20 mouse cellular contexts compared by ENCODE assay signal in genomic region chr12:44397782-44398181, GRCm38 (mm10).
DNase-seq lines count a peak whose midpoint lies in the region; ATAC-seq and TF ChIP-seq lines count a peak whose summit lies in the region.
"Had no signal": no experiment of that assay in that cellular context is flagged by ENCODE, and none has a peak within 500 bp of the region (broad histone marks: within the 10 kb centered on the region; RNA-seq: fewer than 3 reads in every experiment).

No protein-coding gene starts in this region.

- peak overlapping the region; percentile 44; the same call in 1 of the 2 replicates for H3K27ac ChIP-seq in hindbrain, embryonic 13.5 days
- no peak overlapping the region for H3K27ac ChIP-seq in hindbrain, embryonic 12.5 days
- H3K27ac ChIP-seq in midbrain, embryonic 13.5 days = peak overlapping the region; percentile 57
- no peak overlapping the region for H3K27ac ChIP-seq in midbrain, embryonic 11.5 days (ENCODE audit: low read depth, low read length)
- H3K27ac ChIP-seq in forebrain, embryonic 16.5 days (ENCODE audit: low read length) = no peak overlapping the region
- H3K27ac ChIP-seq in olfactory bulb, adult 2 months (ENCODE audit: insufficient read depth, low read depth, low read length) = peak overlapping the region; percentile 44
- H3K27ac ChIP-seq: heart, adult 2 months; heart, embryonic 15.5 days; kidney, postnatal 0 days had no signal

- 48% methylated on average over 5 of the region's 5 CpGs for WGBS in hindbrain, embryonic 13.5 days
- 48% methylated on average over 5 of the region's 5 CpGs for WGBS in hindbrain, embryonic 12.5 days
- 24% methylated on average over 5 of the region's 5 CpGs for WGBS in midbrain, embryonic 13.5 days
- WGBS in midbrain, embryonic 11.5 days = 45% methylated on average over 5 of the region's 5 CpGs
- 15% methylated on average over 5 of the region's 5 CpGs for WGBS in forebrain, embryonic 16.5 days
- 12% methylated on average over 5 of the region's 5 CpGs for WGBS in olfactory bulb, adult 2 months

- H3K9ac ChIP-seq in hindbrain, embryonic 13.5 days = no peak overlapping the region
- H3K9ac ChIP-seq in hindbrain, embryonic 12.5 days = no peak overlapping the region
- no peak overlapping the region; the same call in 1 of the 2 replicates for H3K9ac ChIP-seq in midbrain, embryonic 13.5 days (replicated peaks)
- no peak overlapping the region for H3K9ac ChIP-seq in midbrain, embryonic 11.5 days (ENCODE audit: low read length)
- H3K9ac ChIP-seq in forebrain, embryonic 16.5 days (replicated peaks; ENCODE audit: low read depth, low read length) = peak overlapping the region; percentile 11; the same call in 1 of the 2 replicates
- H3K9ac ChIP-seq: heart, embryonic 15.5 days; liver, postnatal 0 days had no signal

- peaks cover 24% of the 10 kb centered on the region for H3K4me1 ChIP-seq in hindbrain, embryonic 13.5 days (replicated peaks)
- peaks cover 12% of the 10 kb centered on the region for H3K4me1 ChIP-seq in hindbrain, embryonic 12.5 days
- peaks cover 38% of the 10 kb centered on the region for H3K4me1 ChIP-seq in midbrain, embryonic 13.5 days (replicated peaks)
- H3K4me1 ChIP-seq in midbrain, embryonic 11.5 days (ENCODE audit: control insufficient read depth, insufficient read depth, low read length) = peaks cover 18% of the 10 kb centered on the region
- peaks cover 24% of the 10 kb centered on the region for H3K4me1 ChIP-seq in forebrain, embryonic 16.5 days (replicated peaks; ENCODE audit: control insufficient read depth, insufficient read depth, low read length)
- H3K4me1 ChIP-seq in olfactory bulb, adult 2 months (ENCODE audit: control insufficient read depth, insufficient read depth, low read length) = peaks cover 5% of the 10 kb centered on the region
- H3K4me1 ChIP-seq: heart, embryonic 15.5 days; megakaryocyte, embryonic 14.5 days had no signal

- TF ChIP-seq POLR2A in olfactory bulb, adult 2 months (IDR thresholded peaks at IDR 0.05; ENCODE audit: insufficient read depth, low read depth, low read length) = no peak

- no peak for ATAC-seq in hindbrain, embryonic 13.5 days (ENCODE audit: low FRiP score)
- no peak for ATAC-seq in hindbrain, embryonic 12.5 days (ENCODE audit: low FRiP score)
- ATAC-seq in midbrain, embryonic 13.5 days = no peak
- no peak for ATAC-seq in midbrain, embryonic 11.5 days (ENCODE audit: low FRiP score)
- ATAC-seq in forebrain, embryonic 16.5 days = no peak
- ATAC-seq: intestine, embryonic 16.5 days; liver, postnatal 0 days had no signal

- H3K9me3 ChIP-seq in hindbrain, embryonic 13.5 days = no peaks in the 10 kb centered on the region
- no peaks in the 10 kb centered on the region for H3K9me3 ChIP-seq in hindbrain, embryonic 12.5 days (replicated peaks)
- no peaks in the 10 kb centered on the region for H3K9me3 ChIP-seq in midbrain, embryonic 13.5 days
- H3K9me3 ChIP-seq in midbrain, embryonic 11.5 days (ENCODE audit: control insufficient read depth, low read length) = no peaks in the 10 kb centered on the region
- no peaks in the 10 kb centered on the region for H3K9me3 ChIP-seq in forebrain, embryonic 16.5 days (ENCODE audit: control insufficient read depth, low read length)
- H3K9me3 ChIP-seq: heart, embryonic 15.5 days had no signal

- H3K4me2 ChIP-seq in hindbrain, embryonic 13.5 days = no peak overlapping the region
- H3K4me2 ChIP-seq in hindbrain, embryonic 12.5 days (replicated peaks) = no peak overlapping the region
- H3K4me2 ChIP-seq in midbrain, embryonic 13.5 days (replicated peaks) = no peak overlapping the region
- no peak overlapping the region for H3K4me2 ChIP-seq in midbrain, embryonic 11.5 days
- no peak overlapping the region for H3K4me2 ChIP-seq in forebrain, embryonic 16.5 days (ENCODE audit: low read length)
- H3K4me2 ChIP-seq: heart, embryonic 15.5 days had no signal

- H3K27me3 ChIP-seq in hindbrain, embryonic 13.5 days = no peaks in the 10 kb centered on the region
- no peaks in the 10 kb centered on the region for H3K27me3 ChIP-seq in hindbrain, embryonic 12.5 days
- H3K27me3 ChIP-seq in midbrain, embryonic 13.5 days = no peaks in the 10 kb centered on the region
- H3K27me3 ChIP-seq in midbrain, embryonic 11.5 days (ENCODE audit: control insufficient read depth, insufficient read depth, low read length) = no peaks in the 10 kb centered on the region
- no peaks in the 10 kb centered on the region for H3K27me3 ChIP-seq in forebrain, embryonic 16.5 days (replicated peaks; ENCODE audit: control insufficient read depth, insufficient read depth, low read length)
- H3K27me3 ChIP-seq: heart, embryonic 15.5 days had no signal

- DNase-seq in midbrain, embryonic 11.5 days (ENCODE audit: low spot score, missing footprints) = no peak
- no peak for DNase-seq in thymus, postnatal 10 days (ENCODE audit: low spot score in 2 of 2)
- no peak for DNase-seq in thymus, postnatal 25 days
- DNase-seq: adrenal gland, postnatal 10 days; cerebellum, adult 8-10 months; gastrocnemius, postnatal 10 days; heart, adult 2 months; liver; liver, postnatal 0 days; lung, postnatal 14 days; right cerebral cortex, postnatal 4 days had no signal

- no peak overlapping the region for H3K4me3 ChIP-seq in hindbrain, embryonic 13.5 days
- H3K4me3 ChIP-seq in hindbrain, embryonic 12.5 days = no peak overlapping the region
- H3K4me3 ChIP-seq in midbrain, embryonic 13.5 days (replicated peaks) = no peak overlapping the region
- no peak overlapping the region for H3K4me3 ChIP-seq in midbrain, embryonic 11.5 days (ENCODE audit: low read depth, low read length)
- no peak overlapping the region for H3K4me3 ChIP-seq in forebrain, embryonic 16.5 days (replicated peaks; ENCODE audit: low read length)
- H3K4me3 ChIP-seq in olfactory bulb, adult 2 months (ENCODE audit: insufficient read depth, low read depth, low read length) = no peak overlapping the region
- H3K4me3 ChIP-seq: heart, adult 2 months; heart, embryonic 15.5 days; megakaryocyte, embryonic 14.5 days had no signal

- no peak for TF ChIP-seq CTCF in olfactory bulb, adult 2 months (IDR thresholded peaks at IDR 0.05; ENCODE audit: insufficient read depth, low read depth, low read length)

- H3K36me3 ChIP-seq in hindbrain, embryonic 13.5 days = no peaks in the 10 kb centered on the region
- H3K36me3 ChIP-seq in hindbrain, embryonic 12.5 days = no peaks in the 10 kb centered on the region
- H3K36me3 ChIP-seq in midbrain, embryonic 13.5 days = no peaks in the 10 kb centered on the region
- no peaks in the 10 kb centered on the region for H3K36me3 ChIP-seq in midbrain, embryonic 11.5 days (ENCODE audit: control insufficient read depth, insufficient read depth, low read length)
- H3K36me3 ChIP-seq in forebrain, embryonic 16.5 days (ENCODE audit: control insufficient read depth, insufficient read depth) = no peaks in the 10 kb centered on the region
- H3K36me3 ChIP-seq: heart, embryonic 15.5 days had no signal

Comparison
In these comparisons a context has a peak if more than half of its experiments do, and no peak if none do; other contexts are left out.
1. H3K27ac ChIP-seq: peak in hindbrain, embryonic 13.5 days (single experiment), midbrain, embryonic 13.5 days (single experiment) and olfactory bulb, adult 2 months (single experiment); none in hindbrain, embryonic 12.5 days (single experiment), midbrain, embryonic 11.5 days (single experiment) and forebrain, embryonic 16.5 days (single experiment).